Mouse (Mus musculus) lung, embryonic 14.5 days (tissue): ENCODE data around the gene Hdac1. TPM values are rescaled to one million over a fixed set of nuclear protein-coding genes. Genes with fewer than 3 reads are reported as not detected.

Source experiments
- ATAC-seq: fragments of 200-750 bp; cut with Nextera tagmentation; 2 replicates; pipeline ENCODE4 v1.8.0; 2017; ENCODE audit warnings: mild to moderate bottlenecking, moderate TSS enrichment, moderate library complexity; ENCODE audit not compliant: insufficient read depth
- DNase-seq: peaks from one replicate; pipeline ENCODE4 v3.0.0-alpha.2; 2015
- H3K27ac ChIP-seq: fragments of 300-500 bp; sonication (generic); 2 replicates; pipeline ENCODE4 v1.5.1; 2014; ENCODE audit warnings: low read depth, mild to moderate bottlenecking, moderate library complexity
- H3K27me3 ChIP-seq: fragments of 300-500 bp; sonication (generic); 2 replicates; pipeline ENCODE4 v1.6.1; 2014; ENCODE audit warnings: low read length, control low read depth; ENCODE audit not compliant: insufficient read depth
- H3K36me3 ChIP-seq: fragments of 300-500 bp; sonication (generic); 2 replicates; pipeline ENCODE4 v1.6.1; 2014; ENCODE audit warnings: control low read depth; ENCODE audit not compliant: insufficient read depth
- H3K4me1 ChIP-seq: fragments of 300-500 bp; sonication (generic); 2 replicates; pipeline ENCODE4 v1.6.1; 2014; ENCODE audit warnings: antibody characterized with exemption, control low read depth; ENCODE audit not compliant: insufficient read depth
- H3K4me2 ChIP-seq: fragments of 300-500 bp; sonication (generic); 2 replicates; pipeline ENCODE4 v1.6.1; 2014; ENCODE audit warnings: mild to moderate bottlenecking
- H3K4me3 ChIP-seq: fragments of 300-500 bp; sonication (generic); 2 replicates; pipeline ENCODE4 v1.5.1; 2014; ENCODE audit warnings: low read depth, low read length
- H3K9ac ChIP-seq: fragments of 300-500 bp; sonication (generic); 2 replicates; pipeline ENCODE4 v1.6.1; 2014
- H3K9me3 ChIP-seq: fragments of 300-500 bp; sonication (generic); 2 replicates; pipeline ENCODE4 v1.6.1; 2016; ENCODE audit warnings: low read depth, low read length, control low read depth
- CTCF ChIP-seq: IDR thresholded peaks from 2 replicates; pipeline ENCODE4 v1.5.1; 2016; ENCODE audit warnings: antibody characterized with exemption, low read depth
- WGBS: fragments of 180-500 bp; shearing (Covaris S2); extraction: QIAGEN DNeasy Blood & Tissue Kit; methylation state at CpG from one replicate; pipeline ENCODE4 v1.1.7; 2014; 5-methylcytosine and 5-hydroxymethylcytosine counted together
- microRNA-seq: library from miRNA; unstranded; fragments of <30 nt; microRNA quantifications from one replicate; pipeline ENCODE4, GENCODE M21; 2016; ENCODE audit warnings: borderline number of aligned reads
- polyA plus RNA-seq: library from polyadenylated mRNA; unstranded; fragments of >200 nt; fragmentation: Nextera tagmentation; extraction: Ambion mirVana; gene quantifications from 2 replicates; pipeline ENCODE4 v1.2.1, GENCODE M21; 2014

The Hdac1 gene
- polyA plus RNA-seq, 1 experiment from 2014 or later: 243 TPM

GRCm38 (mm10) chr4:129495672-129496562 lies 46.6 kb downstream of the Hdac1 start:
- Histone ChIP-seq H3K27ac (peak overlapping the region; percentile 74), H3K4me2 (peak overlapping the region; percentile 5), H3K9me3 (no peaks in the 10 kb centered on the region), H3K9ac (0 out of 2 replicates have a peak overlapping the region, but pooled peaks have one; percentile 2), H3K27me3 (peaks cover 12% of the 10 kb centered on the region), H3K4me1 (no peaks in the 10 kb centered on the region), H3K36me3 (no peaks in the 10 kb centered on the region), H3K4me3 (no peak overlapping the region)
- WGBS: 32% methylated on average over 16 of the region's 16 CpGs
- no peak for ATAC-seq
- peak; percentile 26 for DNase-seq
- TF ChIP-seq CTCF: peak; percentile 39

- no peak overlapping the region for H3K4me3 ChIP-seq
- peaks cover 19% of the 10 kb centered on the region for H3K27me3 ChIP-seq
- H3K27ac ChIP-seq: no peak overlapping the region
- no peak for DNase-seq
- no peak overlapping the region for H3K4me2 ChIP-seq
- no peaks in the 10 kb centered on the region for H3K9me3 ChIP-seq
- 68% methylated on average over 7 of the region's 7 CpGs for WGBS
- 0 out of 2 replicates have a peak, but pooled peaks cover 5% of the 10 kb centered on the region for H3K36me3 ChIP-seq
- TF ChIP-seq CTCF: peak; percentile 19; the same call in 1 of the 2 replicates
- ATAC-seq: no peak
- no peaks in the 10 kb centered on the region for H3K4me1 ChIP-seq
- H3K9ac ChIP-seq: no peak overlapping the region
Observed at GRCm38 (mm10) chr4:129494681-129495080, 47.8 kb downstream of the Hdac1 start.

- peak; percentile 46 for TF ChIP-seq CTCF
- H3K9ac ChIP-seq: peak within 1 kb of the TSS; percentile 26; the same call in 1 of the 2 replicates
- peak within 1 kb of the TSS; percentile 36 for H3K4me3 ChIP-seq
- no peak within 1 kb of the TSS for H3K27ac ChIP-seq
- peak; percentile 30; the same call in 1 of the 2 replicates for ATAC-seq
- H3K4me2 ChIP-seq: peak within 1 kb of the TSS; percentile 67
- peaks cover 33% of the 10 kb centered on the region for H3K36me3 ChIP-seq
- no peaks in the 10 kb centered on the region for H3K4me1 ChIP-seq
- DNase-seq: peak; percentile 50
- H3K9me3 ChIP-seq: no peaks in the 10 kb centered on the region
- 4% methylated on average over 70 of the region's 70 CpGs for WGBS
- H3K27me3 ChIP-seq: peaks cover 19% of the 10 kb centered on the region
Observed at GRCm38 (mm10) chr4:129490972-129491880, 51.3 kb downstream of the Hdac1 start, which contains the start of the genes Tssk3 and Fam229a. Gene Tssk3 (minus strand): TSS chr4:129491022. Gene Fam229a (plus strand): TSS chr4:129491190.

- H3K27ac ChIP-seq: no peak overlapping the region
- no peak overlapping the region for H3K4me3 ChIP-seq
- no peaks in the 10 kb centered on the region for H3K4me1 ChIP-seq
- no peak overlapping the region for H3K9ac ChIP-seq
- TF ChIP-seq CTCF: no peak
- H3K27me3 ChIP-seq: no peaks in the 10 kb centered on the region
- ATAC-seq (no peak), DNase-seq (no peak)
- WGBS: 91% methylated on average over 1 of the region's 1 CpGs
- peaks cover 61% of the 10 kb centered on the region for H3K36me3 ChIP-seq
- H3K4me2 ChIP-seq: no peak overlapping the region
- no peaks in the 10 kb centered on the region for H3K9me3 ChIP-seq
Observed at GRCm38 (mm10) chr4:129481090-129481489, 61.4 kb downstream of the Hdac1 start.

- no peak overlapping the region for H3K9ac ChIP-seq
- H3K9me3 ChIP-seq: no peaks in the 10 kb centered on the region
- H3K4me1 ChIP-seq: no peaks in the 10 kb centered on the region
- TF ChIP-seq CTCF: no peak
- no peak overlapping the region for H3K4me3 ChIP-seq
- ATAC-seq (no peak), DNase-seq (no peak)
- WGBS: 86% methylated on average over 3 of the region's 3 CpGs
- no peak overlapping the region for H3K4me2 ChIP-seq
- H3K36me3 ChIP-seq: peaks cover 60% of the 10 kb centered on the region
- H3K27ac ChIP-seq: no peak overlapping the region
- H3K27me3 ChIP-seq: no peaks in the 10 kb centered on the region
Observed at GRCm38 (mm10) chr4:129479863-129480262, 62.6 kb downstream of the Hdac1 start.

GRCm38 (mm10) chr4:129476047-129476446 lies 66.5 kb downstream of the Hdac1 start:
- no peak for TF ChIP-seq CTCF
- Histone ChIP-seq H3K9ac (no peak overlapping the region), H3K36me3 (peaks cover 67% of the 10 kb centered on the region), H3K27me3 (no peaks in the 10 kb centered on the region), H3K9me3 (no peaks in the 10 kb centered on the region), H3K27ac (no peak overlapping the region), H3K4me3 (no peak overlapping the region), H3K4me1 (no peaks in the 10 kb centered on the region), H3K4me2 (no peak overlapping the region)
- WGBS: 89% methylated on average over 11 of the region's 11 CpGs
- DNase-seq (no peak), ATAC-seq (no peak)

Small RNA genes within 50 kb of the gene (microRNA-seq; reads per million reads assigned to microRNA genes)
- not detected for gene Mir8119

Other genes starting within 250 kb of the Hdac1 start
- 387 and 402 TPM in 2 replicates for gene Rbbp4, start 207.3 kb downstream of the Hdac1 start, polyA plus RNA-seq
- 49.2 and 51.6 TPM in 2 replicates for gene Zbtb8os, start 207.0 kb downstream of the Hdac1 start, polyA plus RNA-seq
- gene Zbtb8a, start 164.6 kb downstream of the Hdac1 start, polyA plus RNA-seq: 14.7 and 16.2 TPM in 2 replicates
- gene Zbtb8b, start 101.9 kb downstream of the Hdac1 start, polyA plus RNA-seq: 1.3 and 2.8 TPM in 2 replicates
- gene Bsdc1, start 81.1 kb downstream of the Hdac1 start, polyA plus RNA-seq: 20.5 and 20.9 TPM in 2 replicates
- gene Tssk3, start 51.7 kb downstream of the Hdac1 start, polyA plus RNA-seq: not detected in 2 replicates
- not detected in 2 replicates for gene Fam229a, start 51.5 kb downstream of the Hdac1 start, polyA plus RNA-seq
- 799 and 847 TPM in 2 replicates for gene Marcksl1, start 29.1 kb downstream of the Hdac1 start, polyA plus RNA-seq
- gene Lck, start 30.9 kb upstream of the Hdac1 start, polyA plus RNA-seq: 5.7 and 7.8 TPM in 2 replicates
- 2.2 and 2.7 TPM in 2 replicates for gene Fam167b, start 35.8 kb upstream of the Hdac1 start, polyA plus RNA-seq
- 308 and 316 TPM in 2 replicates for gene Eif3i, start 57.9 kb upstream of the Hdac1 start, polyA plus RNA-seq
- 187 and 200 TPM in 2 replicates for gene Tmem234, start 58.0 kb upstream of the Hdac1 start, polyA plus RNA-seq
- 2.1 and 2.5 TPM in 2 replicates for gene Dcdc2b, start 71.5 kb upstream of the Hdac1 start, polyA plus RNA-seq
- 23.6 and 25.8 TPM in 2 replicates for gene Iqcc, start 76.4 kb upstream of the Hdac1 start, polyA plus RNA-seq
- 43.9 and 46.3 TPM in 2 replicates for gene Ccdc28b, start 81.2 kb upstream of the Hdac1 start, polyA plus RNA-seq
- 100 and 109 TPM in 2 replicates for gene Txlna, start 98.4 kb upstream of the Hdac1 start, polyA plus RNA-seq
- 12.3 and 14.9 TPM in 2 replicates for gene Kpna6, start 130.1 kb upstream of the Hdac1 start, polyA plus RNA-seq
- gene Tmem39b, start 154.1 kb upstream of the Hdac1 start, polyA plus RNA-seq: 28.7 TPM in 2 replicates
- gene Khdrbs1, start 199.6 kb upstream of the Hdac1 start, polyA plus RNA-seq: 139 and 144 TPM in 2 replicates